Mouse (Mus musculus) stomach, embryonic 14.5 days (tissue): ENCODE results near the gene Fstl1. TPM values are rescaled to one million over a fixed set of nuclear protein-coding genes. Genes with fewer than 3 reads are reported as not detected.
A peak's percentile ranks its signal among the peaks of the same experiment; 100 is the strongest.

Experiments used
- ATAC-seq: fragments of 200-750 bp; cut with Nextera tagmentation; 2 replicates; pipeline ENCODE4 v1.8.0; 2017; ENCODE audit warnings: low read depth, moderate TSS enrichment; ENCODE audit not compliant: insufficient number of reproducible peaks, insufficient read depth, low FRiP score
- H3K27ac ChIP-seq: fragments of 300-500 bp; sonication (generic); 2 replicates; pipeline ENCODE4 v1.5.1; 2014; ENCODE audit warnings: mild to moderate bottlenecking, low read length, moderate library complexity, mixed read lengths
- H3K27me3 ChIP-seq: fragments of 300-500 bp; sonication (generic); 2 replicates; pipeline ENCODE4 v1.6.1; 2014; ENCODE audit warnings: low read length, control low read depth, mixed read lengths; ENCODE audit not compliant: control insufficient read depth, insufficient read depth
- H3K36me3 ChIP-seq: fragments of 300-500 bp; sonication (generic); 2 replicates; pipeline ENCODE4 v1.6.1; 2014; ENCODE audit warnings: mild to moderate bottlenecking, control low read depth, low read length, moderate library complexity, mixed read lengths; ENCODE audit not compliant: control insufficient read depth, insufficient read depth
- H3K4me1 ChIP-seq: fragments of 300-500 bp; sonication (generic); 2 replicates; pipeline ENCODE4 v1.6.1; 2014; ENCODE audit warnings: low read length, control low read depth, mixed read lengths; ENCODE audit not compliant: control insufficient read depth, insufficient read depth
- H3K4me2 ChIP-seq: fragments of 300-500 bp; sonication (generic); replicated peaks from 2 replicates; pipeline ENCODE4 v1.6.1; 2014; ENCODE audit warnings: low read depth, low read length, control low read depth
- H3K4me3 ChIP-seq: fragments of 300-500 bp; sonication (generic); 2 replicates; pipeline ENCODE4 v1.5.1; 2014; ENCODE audit warnings: low read depth, low read length, control low read depth
- H3K9ac ChIP-seq: fragments of 300-500 bp; sonication (generic); replicated peaks from 2 replicates; pipeline ENCODE4 v1.6.1; 2014; ENCODE audit warnings: low read depth, mild to moderate bottlenecking, control low read depth, low read length, moderate library complexity, mixed read lengths
- H3K9me3 ChIP-seq: fragments of 300-500 bp; sonication (generic); 2 replicates; pipeline ENCODE4 v1.6.1; 2016; ENCODE audit warnings: low read depth, low read length, control low read depth; ENCODE audit not compliant: control insufficient read depth
- WGBS: fragments of 180-500 bp; shearing (Covaris S2); extraction: QIAGEN DNeasy Blood & Tissue Kit; methylation state at CpG from one replicate; pipeline ENCODE4 v1.1.7; 2014; 5-methylcytosine and 5-hydroxymethylcytosine counted together
- polyA plus RNA-seq: library from polyadenylated mRNA; unstranded; fragments of >200 nt; fragmentation: Nextera tagmentation; extraction: Ambion mirVana; gene quantifications from 2 replicates; pipeline ENCODE4 v1.2.1, GENCODE M21; 2014

Fstl1 gene
- polyA plus RNA-seq, 1 experiment from 2014 or later: 519 TPM

DNA sequence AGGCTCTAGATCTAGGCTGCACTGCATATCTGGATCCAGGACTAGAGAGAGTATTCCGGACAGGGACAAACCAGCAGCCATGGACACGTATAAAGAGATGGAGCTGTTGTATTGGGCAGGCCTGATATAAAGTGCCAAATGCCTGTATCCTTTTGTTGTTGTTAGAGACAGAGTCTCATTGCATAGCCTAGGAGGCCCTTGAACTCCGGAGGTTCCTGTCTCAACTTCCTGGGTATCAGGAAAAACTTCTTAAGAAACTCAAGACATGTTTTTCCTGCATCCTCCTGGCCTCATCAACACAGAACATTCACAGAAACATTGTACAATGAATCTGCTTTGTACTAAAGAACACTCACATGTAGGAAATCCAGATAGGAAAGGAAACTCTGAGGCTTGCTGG lies 70.4 kb downstream of the Fstl1 start:
- H3K9me3 ChIP-seq: no peaks in the 10 kb centered on the region
- H3K27me3 ChIP-seq: no peaks in the 10 kb centered on the region
- WGBS: 83% methylated on average over 3 of the region's 3 CpGs
- no peaks in the 10 kb centered on the region for H3K4me1 ChIP-seq
- H3K4me2 ChIP-seq: no peak overlapping the region
- H3K9ac ChIP-seq: no peak overlapping the region
- no peak overlapping the region for H3K27ac ChIP-seq
- no peaks in the 10 kb centered on the region for H3K36me3 ChIP-seq
- H3K4me3 ChIP-seq: no peak overlapping the region
- ATAC-seq: no peak

DNA sequence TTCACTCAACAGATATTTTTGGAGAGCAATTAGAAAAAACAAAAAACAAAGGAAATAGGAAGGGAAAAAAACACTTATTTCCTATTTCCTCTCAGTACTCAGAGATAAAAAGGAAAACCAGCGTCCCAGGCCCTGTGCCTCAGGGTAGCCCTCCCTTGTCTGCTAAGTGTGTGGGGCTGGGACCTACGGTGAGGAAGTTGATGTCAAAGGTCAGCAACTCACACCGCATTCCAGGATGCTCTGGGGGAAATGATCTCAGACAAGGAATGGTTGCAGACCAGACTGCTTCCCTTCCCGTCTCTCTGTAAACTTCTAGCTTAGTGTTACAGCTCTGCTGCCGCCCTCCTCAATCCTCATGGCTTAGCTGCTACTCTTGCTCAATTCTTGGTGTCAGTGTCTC lies 74.7 kb downstream of the Fstl1 start:
- Histone ChIP-seq H3K36me3 (no peaks in the 10 kb centered on the region), H3K9me3 (no peaks in the 10 kb centered on the region), H3K4me2 (no peak overlapping the region), H3K27me3 (no peaks in the 10 kb centered on the region), H3K4me3 (no peak overlapping the region), H3K9ac (no peak overlapping the region), H3K4me1 (0 out of 2 replicates have a peak, but pooled peaks cover 4% of the 10 kb centered on the region), H3K27ac (no peak overlapping the region)
- WGBS: 19% methylated on average over 5 of the region's 5 CpGs
- ATAC-seq: no peak

DNA sequence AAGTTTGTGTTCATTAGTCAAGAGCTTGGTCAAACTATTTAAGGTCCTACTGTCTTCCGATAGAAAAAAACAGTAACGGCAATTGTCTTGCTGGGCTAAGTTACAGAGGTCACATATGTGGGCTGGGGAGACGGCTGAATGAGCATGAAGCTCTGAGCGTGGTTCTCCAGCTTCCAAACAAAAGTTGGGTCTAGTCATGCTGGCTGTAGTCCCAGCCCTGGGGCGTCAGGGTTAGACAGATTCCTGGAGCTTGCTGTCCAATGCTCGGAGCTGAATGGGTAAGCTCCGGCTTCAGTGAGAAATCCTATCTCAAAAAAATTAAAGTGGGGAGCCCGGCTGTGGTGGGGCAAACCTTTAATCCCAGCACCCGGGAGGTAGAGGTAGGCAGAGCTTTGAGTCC lies 76.6 kb downstream of the Fstl1 start:
- WGBS: 65% methylated on average over 9 of the region's 9 CpGs
- no peak for ATAC-seq
- Histone ChIP-seq H3K4me3 (no peak overlapping the region), H3K9me3 (no peaks in the 10 kb centered on the region), H3K4me2 (no peak overlapping the region), H3K4me1 (0 out of 2 replicates have a peak, but pooled peaks cover 4% of the 10 kb centered on the region), H3K36me3 (no peaks in the 10 kb centered on the region), H3K27me3 (no peaks in the 10 kb centered on the region), H3K27ac (no peak overlapping the region), H3K9ac (no peak overlapping the region)

- no peaks in the 10 kb centered on the region for H3K36me3 ChIP-seq
- no peaks in the 10 kb centered on the region for H3K27me3 ChIP-seq
- WGBS: 61% methylated on average over 14 of the region's 14 CpGs
- 0 out of 2 replicates have a peak, but pooled peaks cover 4% of the 10 kb centered on the region for H3K4me1 ChIP-seq
- ATAC-seq: no peak
- no peak overlapping the region for H3K9ac ChIP-seq
- no peak overlapping the region for H3K4me3 ChIP-seq
- H3K4me2 ChIP-seq: no peak overlapping the region
- H3K9me3 ChIP-seq: no peaks in the 10 kb centered on the region
- no peak overlapping the region for H3K27ac ChIP-seq
These were observed 77.4 kb downstream of the Fstl1 start for GRCm38 (mm10) chr16:37854054-37854453.

GRCm38 (mm10) chr16:37854593-37854992 lies 77.9 kb downstream of the Fstl1 start:
- Histone ChIP-seq H3K4me3 (no peak overlapping the region), H3K36me3 (no peaks in the 10 kb centered on the region), H3K27ac (no peak overlapping the region), H3K4me1 (0 out of 2 replicates have a peak, but pooled peaks cover 4% of the 10 kb centered on the region), H3K9ac (no peak overlapping the region), H3K4me2 (no peak overlapping the region), H3K27me3 (no peaks in the 10 kb centered on the region), H3K9me3 (no peaks in the 10 kb centered on the region)
- WGBS: 34% methylated on average over 5 of the region's 5 CpGs
- ATAC-seq: no peak

DNA sequence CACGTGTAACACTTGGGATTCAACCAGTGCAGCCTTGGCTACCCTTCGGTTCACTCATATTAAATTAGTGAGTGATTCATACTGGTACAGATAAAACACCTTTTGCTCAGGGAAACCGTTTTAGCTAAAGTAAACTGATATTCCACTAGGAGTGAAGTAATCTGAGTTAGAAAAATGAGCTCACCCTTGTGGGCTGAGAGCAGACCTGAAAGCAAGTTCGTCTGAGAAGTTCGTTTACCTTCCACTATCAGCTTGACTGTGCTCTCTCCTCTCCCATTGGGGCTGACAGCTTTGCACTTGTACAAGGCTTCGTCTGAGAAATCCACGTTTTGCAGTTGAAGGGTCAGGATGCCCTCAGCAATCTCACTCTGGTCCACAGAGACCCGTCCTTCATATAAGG lies 78.9 kb downstream of the Fstl1 start:
- no peaks in the 10 kb centered on the region for H3K36me3 ChIP-seq
- 0 out of 2 replicates have a peak, but pooled peaks have one; percentile 54 for ATAC-seq
- no peak overlapping the region for H3K9ac ChIP-seq
- no peak overlapping the region for H3K4me3 ChIP-seq
- WGBS: 37% methylated on average over 8 of the region's 8 CpGs
- no peak overlapping the region for H3K4me2 ChIP-seq
- H3K27me3 ChIP-seq: no peaks in the 10 kb centered on the region
- H3K4me1 ChIP-seq: 0 out of 2 replicates have a peak, but pooled peaks cover 4% of the 10 kb centered on the region
- H3K9me3 ChIP-seq: no peaks in the 10 kb centered on the region
- no peak overlapping the region for H3K27ac ChIP-seq

DNA sequence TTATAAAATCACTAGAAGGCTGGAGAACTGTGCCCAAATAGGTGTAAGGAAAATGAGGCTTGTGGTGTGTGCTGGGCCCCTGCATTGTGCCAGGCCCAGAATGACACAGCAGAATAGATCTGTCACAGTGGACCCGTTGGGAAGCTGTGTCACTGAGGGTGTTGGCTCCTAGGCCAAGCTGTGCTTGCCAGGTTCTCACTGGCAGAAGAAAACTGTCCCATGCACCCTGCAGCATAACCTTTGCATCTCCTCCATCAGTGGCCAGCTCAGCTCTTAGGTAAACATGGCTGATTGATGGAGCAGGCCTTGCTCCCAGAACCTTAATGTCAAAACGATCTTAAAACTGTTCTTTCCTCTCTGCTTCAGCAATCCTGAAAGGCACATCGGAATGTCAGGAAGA lies 79.7 kb downstream of the Fstl1 start:
- Histone ChIP-seq H3K4me3 (no peak overlapping the region), H3K9ac (no peak overlapping the region), H3K36me3 (no peaks in the 10 kb centered on the region), H3K9me3 (no peaks in the 10 kb centered on the region), H3K27me3 (no peaks in the 10 kb centered on the region), H3K4me1 (0 out of 2 replicates have a peak, but pooled peaks cover 4% of the 10 kb centered on the region), H3K4me2 (no peak overlapping the region), H3K27ac (no peak overlapping the region)
- ATAC-seq: no peak
- 15% methylated on average over 3 of the region's 3 CpGs for WGBS

- 70% methylated on average over 8 of the region's 8 CpGs for WGBS
- Histone ChIP-seq H3K27me3 (no peaks in the 10 kb centered on the region), H3K4me2 (no peak overlapping the region), H3K27ac (no peak overlapping the region), H3K9me3 (no peaks in the 10 kb centered on the region), H3K36me3 (no peaks in the 10 kb centered on the region), H3K4me3 (no peak overlapping the region), H3K9ac (no peak overlapping the region), H3K4me1 (0 out of 2 replicates have a peak, but pooled peaks cover 4% of the 10 kb centered on the region)
- ATAC-seq: no peak
These were observed 80.8 kb downstream of the Fstl1 start for GRCm38 (mm10) chr16:37857495-37857894.

GRCm38 (mm10) chr16:37860213-37860612 lies 83.5 kb downstream of the Fstl1 start:
- Histone ChIP-seq H3K4me2 (no peak overlapping the region), H3K4me1 (no peaks in the 10 kb centered on the region), H3K9me3 (no peaks in the 10 kb centered on the region), H3K4me3 (no peak overlapping the region), H3K27me3 (no peaks in the 10 kb centered on the region), H3K27ac (no peak overlapping the region), H3K36me3 (no peaks in the 10 kb centered on the region), H3K9ac (no peak overlapping the region)
- no peak for ATAC-seq
- WGBS: 87% methylated on average over 7 of the region's 7 CpGs
